Mouse (Mus musculus): ENCODE measurements around the gene Prdx3. TPM values are rescaled to one million over a fixed set of nuclear protein-coding genes. Genes with fewer than 3 reads are reported as not detected.
A peak's percentile ranks its signal among the peaks of the same experiment; 100 is the strongest.

Prdx3 gene
- polyA plus RNA-seq, 1 experiment from 2014 or later, result 135 TPM

- no peaks in the 10 kb centered on the region for H3K36me3 ChIP-seq (ENCODE audit: control insufficient read depth, insufficient read depth, low read length)
- ATAC-seq (ENCODE audit: low read depth), result no peak
- no peak overlapping the region for H3K9ac ChIP-seq (replicated peaks; ENCODE audit: low read depth, low read length)
- H3K27ac ChIP-seq (ENCODE audit: low read depth, low read length), result no peak overlapping the region
- peaks cover 10% of the 10 kb centered on the region for H3K4me1 ChIP-seq (ENCODE audit: control insufficient read depth, insufficient read depth, low read length)
- WGBS, result 38% methylated on average over 3 of the region's 3 CpGs
- H3K4me2 ChIP-seq (ENCODE audit: low read depth, low read length), result no peak overlapping the region
- H3K4me3 ChIP-seq (ENCODE audit: low read depth, low read length), result no peak overlapping the region
- H3K9me3 ChIP-seq (ENCODE audit: control insufficient read depth, low read length), result no peaks in the 10 kb centered on the region
- H3K27me3 ChIP-seq (ENCODE audit: control insufficient read depth, insufficient read depth, low read length), result no peaks in the 10 kb centered on the region
These were observed 21.0 kb upstream of the Prdx3 start for GRCm38 (mm10) chr19:60895251-60895880.

GRCm38 (mm10) chr19:60891934-60892547 lies 17.7 kb upstream of the Prdx3 start:
- peak overlapping the region; percentile 64; the same call in 1 of the 2 replicates for H3K4me3 ChIP-seq (ENCODE audit: low read depth, low read length)
- no peak overlapping the region for H3K27ac ChIP-seq (ENCODE audit: low read depth, low read length)
- no peak overlapping the region for H3K9ac ChIP-seq (replicated peaks; ENCODE audit: low read depth, low read length)
- no peaks in the 10 kb centered on the region for H3K27me3 ChIP-seq (ENCODE audit: control insufficient read depth, insufficient read depth, low read length)
- no peaks in the 10 kb centered on the region for H3K36me3 ChIP-seq (ENCODE audit: control insufficient read depth, insufficient read depth, low read length)
- WGBS, result 43% methylated on average over 1 of the region's 1 CpGs
- H3K4me1 ChIP-seq (ENCODE audit: control insufficient read depth, insufficient read depth, low read length), result peaks cover 14% of the 10 kb centered on the region
- no peak for ATAC-seq (ENCODE audit: low read depth)
- H3K9me3 ChIP-seq (ENCODE audit: control insufficient read depth, low read length), result no peaks in the 10 kb centered on the region
- peak overlapping the region; percentile 58 for H3K4me2 ChIP-seq (ENCODE audit: low read depth, low read length)

GRCm38 (mm10) chr19:60891123-60891470 lies 16.7 kb upstream of the Prdx3 start:
- WGBS, result 10% methylated on average over 4 of the region's 5 CpGs
- peak overlapping the region; percentile 78; the same call in 1 of the 2 replicates for H3K9ac ChIP-seq (replicated peaks; ENCODE audit: low read depth, low read length)

DNA sequence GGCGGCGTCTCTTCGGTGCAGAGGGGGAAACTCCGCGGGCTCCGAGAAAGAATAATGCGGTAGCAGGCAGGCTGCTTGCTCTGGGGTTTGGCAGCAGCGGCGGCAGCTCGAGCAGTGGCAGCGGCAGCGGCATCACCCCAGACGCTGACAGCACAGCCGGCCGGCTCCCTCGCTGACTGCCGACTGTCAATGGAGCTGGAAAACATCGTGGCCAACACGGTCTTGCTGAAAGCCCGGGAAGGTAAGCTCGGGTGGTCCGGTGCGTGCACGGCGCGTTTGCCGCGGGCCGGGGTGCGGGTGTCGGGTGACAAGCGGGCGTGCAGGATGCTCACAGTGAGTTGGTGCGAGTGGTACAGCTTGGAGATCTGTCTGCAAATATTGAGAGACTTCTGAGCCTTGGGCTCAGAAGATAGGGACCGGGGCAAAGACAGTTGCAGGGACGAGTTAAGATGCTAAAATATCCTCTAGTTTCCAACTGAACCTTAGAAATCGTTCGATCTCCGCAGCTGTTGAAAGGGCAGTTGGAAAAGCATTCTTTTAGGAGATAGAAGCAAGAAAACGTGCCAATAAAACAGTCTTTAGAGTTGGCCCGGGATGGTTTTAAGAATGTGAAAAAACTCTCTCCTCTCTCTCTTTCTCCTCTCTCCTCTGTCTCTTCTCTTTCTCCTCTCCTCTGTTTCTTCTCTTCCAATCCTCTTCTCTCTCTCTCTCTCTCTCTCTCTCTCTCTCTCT lies 16.2 kb upstream of the Prdx3 start:
- Histone ChIP-seq H3K9ac (replicated peaks; ENCODE audit: low read depth, low read length) (peak overlapping the region; percentile 78), H3K9me3 (ENCODE audit: control insufficient read depth, low read length) (no peaks in the 10 kb centered on the region), H3K4me2 (ENCODE audit: low read depth, low read length) (peak overlapping the region; percentile 58), H3K4me1 (ENCODE audit: control insufficient read depth, insufficient read depth, low read length) (peaks cover 14% of the 10 kb centered on the region), H3K27ac (ENCODE audit: low read depth, low read length) (peak overlapping the region; percentile 88), H3K27me3 (ENCODE audit: control insufficient read depth, insufficient read depth, low read length) (no peaks in the 10 kb centered on the region), H3K36me3 (ENCODE audit: control insufficient read depth, insufficient read depth, low read length) (no peaks in the 10 kb centered on the region), H3K4me3 (ENCODE audit: low read depth, low read length) (peak overlapping the region; percentile 64)
- under 1% methylated on average over 41 of the region's 41 CpGs for whole genome bisulfite sequencing
- peak; percentile 72 for ATAC-seq (ENCODE audit: low read depth)

More at GRCm38 (mm10) chr19:60891123-60891470, 16.7 kb upstream of the Prdx3 start:
- Histone ChIP-seq H3K4me3 (ENCODE audit: low read depth, low read length) (peak overlapping the region; percentile 64), H3K27me3 (ENCODE audit: control insufficient read depth, insufficient read depth, low read length) (no peaks in the 10 kb centered on the region), H3K4me2 (ENCODE audit: low read depth, low read length) (peak overlapping the region; percentile 58), H3K36me3 (ENCODE audit: control insufficient read depth, insufficient read depth, low read length) (no peaks in the 10 kb centered on the region), H3K27ac (ENCODE audit: low read depth, low read length) (no peak overlapping the region), H3K9me3 (ENCODE audit: control insufficient read depth, low read length) (no peaks in the 10 kb centered on the region), H3K4me1 (ENCODE audit: control insufficient read depth, insufficient read depth, low read length) (peaks cover 14% of the 10 kb centered on the region)
- no peak for ATAC-seq (ENCODE audit: low read depth)

GRCm38 (mm10) chr19:60889714-60890315 lies 15.5 kb upstream of the Prdx3 start, which contains the start of gene Grk5:
Gene Grk5 (plus strand): TSS chr19:60889749.
- H3K27ac ChIP-seq (ENCODE audit: low read depth, low read length), result peak within 1 kb of the TSS; percentile 88
- H3K4me2 ChIP-seq (ENCODE audit: low read depth, low read length), result peak within 1 kb of the TSS; percentile 58
- H3K4me3 ChIP-seq (ENCODE audit: low read depth, low read length), result peak within 1 kb of the TSS; percentile 64
- H3K27me3 ChIP-seq (ENCODE audit: control insufficient read depth, insufficient read depth, low read length), result no peaks in the 10 kb centered on the region
- WGBS, result under 1% methylated on average over 52 of the region's 55 CpGs
- H3K4me1 ChIP-seq (ENCODE audit: control insufficient read depth, insufficient read depth, low read length), result peaks cover 14% of the 10 kb centered on the region
- H3K9me3 ChIP-seq (ENCODE audit: control insufficient read depth, low read length), result no peaks in the 10 kb centered on the region
- no peaks in the 10 kb centered on the region for H3K36me3 ChIP-seq (ENCODE audit: control insufficient read depth, insufficient read depth, low read length)
- H3K9ac ChIP-seq (replicated peaks; ENCODE audit: low read depth, low read length), result peak within 1 kb of the TSS; percentile 78
- ATAC-seq (ENCODE audit: low read depth), result peak; percentile 98

DNA sequence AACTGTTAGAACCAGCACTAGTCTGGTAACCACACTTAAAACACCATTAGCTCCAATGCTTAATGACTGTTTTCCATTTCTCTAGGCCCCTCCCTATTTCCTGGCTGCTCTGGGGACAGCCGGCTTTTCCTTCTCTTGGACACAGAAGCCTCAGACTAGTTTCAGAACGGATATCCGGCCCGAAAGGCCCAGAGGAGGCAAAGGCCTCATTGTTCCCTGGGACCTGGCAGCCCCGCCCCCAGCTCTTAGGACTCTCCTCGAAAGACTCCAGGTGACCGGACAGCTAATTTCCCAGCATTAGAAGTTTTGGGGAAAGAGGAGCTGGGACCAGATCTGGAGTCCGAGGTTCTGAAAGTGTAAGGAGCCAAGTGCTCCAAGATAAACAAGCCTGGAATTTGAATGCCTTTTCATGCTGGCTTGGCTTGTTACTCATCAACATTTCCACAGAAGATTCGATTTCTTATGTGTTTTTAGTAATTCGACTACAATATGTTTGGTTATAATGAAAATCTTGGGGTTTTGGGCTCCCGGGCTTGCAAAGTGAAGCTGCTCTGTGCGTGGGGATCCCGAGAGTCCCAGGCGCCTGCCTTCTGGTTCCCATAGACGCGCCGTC lies 14.9 kb upstream of the Prdx3 start:
- ATAC-seq (ENCODE audit: low read depth), result no peak

GRCm38 (mm10) chr19:60887637-60888036 lies 13.3 kb upstream of the Prdx3 start:
- H3K27ac ChIP-seq (ENCODE audit: low read depth, low read length), result no peak overlapping the region
- no peak overlapping the region for H3K9ac ChIP-seq (replicated peaks; ENCODE audit: low read depth, low read length)
- WGBS, result 85% methylated on average over 2 of the region's 2 CpGs
- no peak overlapping the region for H3K4me3 ChIP-seq (ENCODE audit: low read depth, low read length)
- H3K27me3 ChIP-seq (ENCODE audit: control insufficient read depth, insufficient read depth, low read length), result no peaks in the 10 kb centered on the region
- ATAC-seq (ENCODE audit: low read depth), result no peak
- no peaks in the 10 kb centered on the region for H3K9me3 ChIP-seq (ENCODE audit: control insufficient read depth, low read length)
- no peaks in the 10 kb centered on the region for H3K36me3 ChIP-seq (ENCODE audit: control insufficient read depth, insufficient read depth, low read length)
- H3K4me2 ChIP-seq (ENCODE audit: low read depth, low read length), result no peak overlapping the region
- peaks cover 14% of the 10 kb centered on the region for H3K4me1 ChIP-seq (ENCODE audit: control insufficient read depth, insufficient read depth, low read length)

More for the DNA sequence above, 14.9 kb upstream of the Prdx3 start:
- no peaks in the 10 kb centered on the region for H3K27me3 ChIP-seq (ENCODE audit: control insufficient read depth, insufficient read depth, low read length)
- WGBS, result 4% methylated on average over 17 of the region's 17 CpGs
- no peaks in the 10 kb centered on the region for H3K36me3 ChIP-seq (ENCODE audit: control insufficient read depth, insufficient read depth, low read length)
- H3K4me3 ChIP-seq (ENCODE audit: low read depth, low read length), result peak overlapping the region; percentile 64
- H3K4me2 ChIP-seq (ENCODE audit: low read depth, low read length), result peak overlapping the region; percentile 45
- H3K9me3 ChIP-seq (ENCODE audit: control insufficient read depth, low read length), result no peaks in the 10 kb centered on the region
- peak overlapping the region; percentile 88 for H3K27ac ChIP-seq (ENCODE audit: low read depth, low read length)
- peaks cover 14% of the 10 kb centered on the region for H3K4me1 ChIP-seq (ENCODE audit: control insufficient read depth, insufficient read depth, low read length)
- H3K9ac ChIP-seq (replicated peaks; ENCODE audit: low read depth, low read length), result peak overlapping the region; percentile 78; the same call in 1 of the 2 replicates

DNA sequence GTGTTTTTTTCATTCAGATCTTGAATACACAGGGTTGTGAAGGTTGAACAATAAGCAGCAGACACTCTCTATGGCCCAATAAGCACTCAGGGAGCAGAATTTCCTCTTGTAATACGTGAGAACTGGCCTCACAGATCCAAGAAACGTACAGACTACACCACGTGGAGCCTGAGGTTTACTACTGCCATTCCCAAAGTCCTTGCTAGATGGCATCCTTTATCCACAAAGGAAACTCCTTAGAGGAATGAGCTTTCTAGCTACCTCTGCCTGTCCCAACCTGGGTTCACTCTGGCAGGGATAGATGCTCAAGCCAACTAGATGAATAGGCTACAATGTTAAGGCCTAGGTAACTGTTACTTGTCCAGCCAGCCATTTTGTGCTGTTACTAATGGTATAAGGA lies 8.8 kb upstream of the Prdx3 start:
- H3K9ac ChIP-seq (replicated peaks; ENCODE audit: low read depth, low read length), result no peak overlapping the region
- WGBS, result 8% methylated on average over 3 of the region's 3 CpGs
- H3K4me2 ChIP-seq (ENCODE audit: low read depth, low read length), result no peak overlapping the region
- H3K9me3 ChIP-seq (ENCODE audit: control insufficient read depth, low read length), result no peaks in the 10 kb centered on the region
- H3K36me3 ChIP-seq (ENCODE audit: control insufficient read depth, insufficient read depth, low read length), result no peaks in the 10 kb centered on the region
- H3K4me1 ChIP-seq (ENCODE audit: control insufficient read depth, insufficient read depth, low read length), result no peaks in the 10 kb centered on the region
- ATAC-seq (ENCODE audit: low read depth), result no peak; the same call in 1 of the 2 replicates
- H3K27me3 ChIP-seq (ENCODE audit: control insufficient read depth, insufficient read depth, low read length), result no peaks in the 10 kb centered on the region
- no peak overlapping the region for H3K4me3 ChIP-seq (ENCODE audit: low read depth, low read length)
- H3K27ac ChIP-seq (ENCODE audit: low read depth, low read length), result no peak overlapping the region
